Mouse (Mus musculus): ENCODE results near the gene Vasn. TPM values are rescaled to one million over a fixed set of nuclear protein-coding genes. Genes with fewer than 3 reads are reported as not detected.
A peak's percentile ranks its signal among the peaks of the same experiment; 100 is the strongest.

The Vasn gene
- polyA plus RNA-seq, 1 experiment from 2014 or later, result 3.6 TPM

DNA sequence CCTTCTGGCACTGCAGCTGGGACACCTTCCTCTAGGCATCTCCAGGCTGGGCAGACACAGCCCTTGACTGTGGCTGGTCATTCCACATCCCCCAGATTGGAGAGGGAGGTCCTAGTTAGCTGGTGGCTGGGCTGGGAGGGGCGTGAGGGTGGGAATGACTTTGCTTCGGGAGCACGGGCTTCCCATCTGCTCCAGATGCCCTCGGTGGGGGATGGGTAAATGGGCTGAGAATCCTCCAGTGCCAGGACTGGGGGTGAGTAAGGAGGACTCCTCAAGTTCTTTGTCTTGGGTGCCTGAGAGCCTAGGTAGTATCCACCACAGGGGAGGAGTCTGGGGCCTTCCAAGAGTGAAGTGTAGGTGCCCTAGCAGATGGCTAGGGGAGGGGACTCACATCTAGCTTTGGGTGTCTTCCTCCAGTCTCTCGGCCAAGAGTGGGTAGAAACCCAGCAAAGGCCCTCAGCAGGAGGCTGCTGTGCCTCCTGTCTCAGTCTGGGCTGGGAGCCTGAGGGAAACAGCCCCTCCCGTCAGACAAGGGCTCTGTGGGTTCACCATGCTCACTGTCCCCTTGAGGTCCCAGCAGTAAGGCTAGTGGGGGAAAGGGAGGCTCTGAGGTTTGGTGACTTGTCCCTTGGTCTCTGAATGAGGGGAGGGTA is 40.7 kb upstream of the Vasn start:
- H3K36me3 ChIP-seq, result no peaks in the 10 kb centered on the region
- no peak overlapping the region; the same call in 1 of the 2 replicates for H3K27ac ChIP-seq (replicated peaks)
- H3K4me2 ChIP-seq (replicated peaks), result no peak overlapping the region
- H3K9ac ChIP-seq (replicated peaks), result no peak overlapping the region
- H3K9me3 ChIP-seq, result no peaks in the 10 kb centered on the region
- 34% methylated on average over 6 of the region's 6 CpGs for WGBS
- H3K4me1 ChIP-seq, result peaks cover 60% of the 10 kb centered on the region
- H3K4me3 ChIP-seq, result no peak overlapping the region
- no peak for ATAC-seq (replicated peaks)
- no peaks in the 10 kb centered on the region for H3K27me3 ChIP-seq

DNA sequence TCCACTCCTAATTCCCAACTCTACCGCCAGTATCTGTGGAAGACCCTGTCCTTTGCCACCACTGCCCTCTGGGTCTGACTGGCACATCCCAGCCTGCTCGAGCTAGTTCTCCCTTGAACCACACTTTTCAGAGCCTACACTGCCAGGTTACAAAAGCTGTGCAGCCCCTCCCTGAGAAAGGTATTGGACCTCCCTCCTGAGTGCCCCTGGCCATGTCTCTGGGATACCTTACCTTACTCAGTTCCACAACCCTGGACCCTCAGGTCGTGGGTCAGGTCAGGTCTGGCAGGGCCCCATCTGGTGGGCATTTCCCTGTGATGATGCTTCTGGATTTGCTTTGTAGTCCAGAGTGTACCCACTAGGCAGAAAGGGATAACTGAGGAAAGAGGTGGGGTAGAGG is 40.1 kb upstream of the Vasn start:
- ATAC-seq (replicated peaks), result no peak
- Histone ChIP-seq H3K4me2 (replicated peaks) (no peak overlapping the region), H3K27ac (replicated peaks) (no peak overlapping the region), H3K4me1 (peaks cover 60% of the 10 kb centered on the region), H3K27me3 (no peaks in the 10 kb centered on the region), H3K36me3 (no peaks in the 10 kb centered on the region), H3K9me3 (no peaks in the 10 kb centered on the region), H3K4me3 (no peak overlapping the region), H3K9ac (replicated peaks) (no peak overlapping the region)
- WGBS, result 80% methylated on average over 3 of the region's 3 CpGs

DNA sequence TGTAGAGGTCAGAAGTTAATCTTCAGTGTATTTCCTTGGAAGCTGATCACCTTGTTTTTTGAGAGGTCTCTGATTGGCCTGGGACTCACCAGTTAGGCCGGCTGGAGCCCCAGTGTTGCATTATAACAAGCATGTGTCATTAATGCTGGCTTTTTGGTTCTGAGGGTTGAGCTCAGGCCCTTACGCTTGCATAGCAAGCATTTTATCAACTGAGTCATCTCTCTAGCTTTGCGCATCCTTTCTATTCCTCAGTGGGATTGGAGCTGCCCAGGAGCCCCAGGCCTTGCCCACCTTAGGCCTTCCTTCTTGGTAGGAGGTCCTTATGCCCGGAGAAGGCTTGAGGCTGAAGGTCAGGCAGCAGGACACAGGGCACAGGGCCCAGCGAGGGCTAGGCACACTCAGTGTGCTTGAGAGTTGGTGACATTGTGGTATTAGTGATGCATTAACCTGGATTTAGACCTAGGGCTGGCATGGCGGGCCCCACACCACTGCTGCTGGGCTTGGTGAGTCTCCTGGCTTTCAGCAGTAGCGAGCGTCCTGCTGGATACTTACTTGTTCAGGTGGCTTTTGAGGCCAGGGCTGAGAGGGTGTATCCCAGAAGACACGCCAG is 38.9 kb upstream of the Vasn start:
- no peak for ATAC-seq (replicated peaks)
- 87% methylated on average over 9 of the region's 9 CpGs for WGBS
- Histone ChIP-seq H3K9ac (replicated peaks) (no peak overlapping the region), H3K27me3 (no peaks in the 10 kb centered on the region), H3K4me2 (replicated peaks) (no peak overlapping the region), H3K27ac (replicated peaks) (no peak overlapping the region), H3K4me1 (peaks cover 61% of the 10 kb centered on the region), H3K36me3 (no peaks in the 10 kb centered on the region), H3K9me3 (no peaks in the 10 kb centered on the region), H3K4me3 (no peak overlapping the region)

DNA sequence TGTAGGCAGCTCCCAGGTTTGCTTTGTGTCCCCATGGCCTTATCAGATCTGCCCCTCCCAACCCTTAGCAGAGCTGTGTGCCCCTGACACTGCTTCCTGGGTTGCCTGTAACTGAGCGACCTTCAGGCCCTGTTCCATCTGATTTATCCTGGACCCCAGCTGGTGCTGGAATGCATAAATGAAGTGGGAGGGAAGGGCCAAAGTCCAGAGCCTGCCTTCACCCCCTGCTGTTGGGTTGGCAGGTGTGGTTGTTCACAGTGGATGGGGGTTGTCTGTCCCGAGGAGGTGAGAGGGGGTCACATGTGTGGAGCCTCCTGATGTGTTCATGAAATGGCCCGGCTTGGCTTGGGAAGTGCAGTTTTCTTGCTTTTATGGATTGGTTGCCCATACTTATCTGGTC is 37.6 kb upstream of the Vasn start:
- ATAC-seq (replicated peaks), result no peak
- H3K27me3 ChIP-seq, result no peaks in the 10 kb centered on the region
- H3K9me3 ChIP-seq, result no peaks in the 10 kb centered on the region
- H3K9ac ChIP-seq (replicated peaks), result no peak overlapping the region
- peaks cover 58% of the 10 kb centered on the region for H3K4me1 ChIP-seq
- H3K36me3 ChIP-seq, result no peaks in the 10 kb centered on the region
- no peak overlapping the region for H3K4me2 ChIP-seq (replicated peaks)
- WGBS, result 20% methylated on average over 3 of the region's 3 CpGs
- no peak overlapping the region for H3K4me3 ChIP-seq
- H3K27ac ChIP-seq (replicated peaks), result no peak overlapping the region

DNA sequence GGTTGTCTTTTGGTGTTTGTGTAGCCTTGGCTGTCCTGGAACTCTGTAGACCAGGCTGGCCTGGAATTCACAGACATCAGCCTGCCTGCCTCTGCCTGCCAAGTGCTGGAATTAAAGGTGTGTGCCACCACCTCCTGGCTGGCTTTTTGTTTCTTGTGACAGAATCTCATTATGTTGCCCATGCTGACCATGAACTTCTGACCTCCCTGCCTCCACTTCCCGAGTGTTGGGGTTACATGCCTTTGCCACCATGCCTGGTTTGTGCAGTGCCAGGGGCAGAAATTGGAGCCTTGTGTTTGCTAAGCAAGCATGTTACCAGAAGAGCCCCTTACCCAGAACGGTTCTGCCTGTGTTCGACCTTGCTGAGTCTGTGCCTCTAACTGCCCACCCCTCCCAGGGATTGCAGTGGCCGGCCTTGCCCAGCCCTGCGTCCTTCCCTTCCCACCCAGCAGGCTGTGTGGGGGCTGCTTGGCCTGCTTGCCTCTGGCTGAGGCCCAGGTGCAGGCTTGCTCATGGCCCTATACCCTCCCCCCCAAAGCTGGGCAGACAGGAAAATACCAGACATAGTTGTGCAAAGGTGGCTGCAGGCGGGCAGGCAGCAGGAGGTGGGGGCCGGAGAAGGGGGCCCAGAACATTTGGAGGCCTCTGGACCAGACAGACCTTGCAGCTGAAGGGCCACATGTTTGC is 36.8 kb upstream of the Vasn start:
- ATAC-seq (replicated peaks), result no peak
- no peak overlapping the region for H3K4me2 ChIP-seq (replicated peaks)
- H3K9ac ChIP-seq (replicated peaks), result no peak overlapping the region
- 43% methylated on average over 7 of the region's 7 CpGs for WGBS
- no peaks in the 10 kb centered on the region for H3K27me3 ChIP-seq
- H3K36me3 ChIP-seq, result no peaks in the 10 kb centered on the region
- peaks cover 55% of the 10 kb centered on the region for H3K4me1 ChIP-seq
- no peak overlapping the region for H3K4me3 ChIP-seq
- H3K9me3 ChIP-seq, result no peaks in the 10 kb centered on the region
- H3K27ac ChIP-seq (replicated peaks), result no peak overlapping the region

DNA sequence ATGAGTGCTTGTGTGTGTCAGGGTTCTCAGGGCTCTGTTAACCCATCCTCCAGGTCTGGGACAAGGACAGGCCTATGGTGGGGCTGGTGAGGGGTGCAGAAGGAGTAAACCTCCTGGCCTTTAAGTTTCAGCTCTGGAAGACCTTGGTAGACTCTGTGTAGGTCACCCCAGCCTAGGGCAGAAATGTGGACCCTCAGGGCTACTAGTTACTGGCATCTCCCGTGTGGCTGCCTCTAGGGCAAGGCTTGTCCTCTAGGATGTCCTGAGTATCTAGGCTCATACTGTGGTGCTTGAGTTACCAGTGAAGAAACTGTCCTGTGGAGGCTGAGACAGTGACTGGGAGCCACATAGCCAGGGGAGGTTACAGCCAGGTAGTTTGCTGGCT is 36.3 kb upstream of the Vasn start:
- Histone ChIP-seq H3K4me2 (replicated peaks) (no peak overlapping the region), H3K27ac (replicated peaks) (no peak overlapping the region), H3K4me1 (peaks cover 50% of the 10 kb centered on the region), H3K27me3 (no peaks in the 10 kb centered on the region), H3K36me3 (no peaks in the 10 kb centered on the region), H3K4me3 (no peak overlapping the region), H3K9ac (replicated peaks) (no peak overlapping the region), H3K9me3 (no peaks in the 10 kb centered on the region)
- WGBS, result 67% methylated on average over 1 of the region's 1 CpGs
- no peak for ATAC-seq (replicated peaks)

DNA sequence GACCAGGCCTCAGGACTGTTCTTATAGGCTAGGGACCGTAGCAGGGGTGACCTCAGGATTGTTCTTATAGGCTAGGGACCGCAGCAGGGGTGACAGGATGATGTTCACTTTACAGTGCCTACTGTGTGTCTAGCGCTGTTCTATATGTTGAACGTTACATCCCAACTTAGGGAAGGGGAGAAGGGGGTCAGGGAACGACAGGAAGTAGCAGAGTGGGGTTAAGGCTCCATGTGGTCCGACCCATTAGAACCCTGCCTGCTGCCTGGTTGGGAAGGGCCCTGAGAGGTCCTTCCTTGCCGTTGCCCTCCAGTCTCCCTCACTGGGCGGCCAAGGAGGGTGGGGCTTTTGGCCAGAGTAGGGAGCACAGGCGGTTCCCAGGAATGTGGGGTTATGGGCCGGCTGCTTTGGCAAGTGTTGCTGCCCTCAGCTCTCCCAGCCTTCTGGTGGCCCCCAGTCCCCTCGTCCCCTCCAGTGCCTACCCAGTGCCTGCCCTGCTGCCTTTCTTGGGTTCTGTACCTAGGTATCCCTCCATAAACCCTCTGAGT is 35.4 kb upstream of the Vasn start:
- 74% methylated on average over 11 of the region's 11 CpGs for WGBS
- no peak overlapping the region for H3K4me3 ChIP-seq
- no peak for ATAC-seq (replicated peaks)

DNA sequence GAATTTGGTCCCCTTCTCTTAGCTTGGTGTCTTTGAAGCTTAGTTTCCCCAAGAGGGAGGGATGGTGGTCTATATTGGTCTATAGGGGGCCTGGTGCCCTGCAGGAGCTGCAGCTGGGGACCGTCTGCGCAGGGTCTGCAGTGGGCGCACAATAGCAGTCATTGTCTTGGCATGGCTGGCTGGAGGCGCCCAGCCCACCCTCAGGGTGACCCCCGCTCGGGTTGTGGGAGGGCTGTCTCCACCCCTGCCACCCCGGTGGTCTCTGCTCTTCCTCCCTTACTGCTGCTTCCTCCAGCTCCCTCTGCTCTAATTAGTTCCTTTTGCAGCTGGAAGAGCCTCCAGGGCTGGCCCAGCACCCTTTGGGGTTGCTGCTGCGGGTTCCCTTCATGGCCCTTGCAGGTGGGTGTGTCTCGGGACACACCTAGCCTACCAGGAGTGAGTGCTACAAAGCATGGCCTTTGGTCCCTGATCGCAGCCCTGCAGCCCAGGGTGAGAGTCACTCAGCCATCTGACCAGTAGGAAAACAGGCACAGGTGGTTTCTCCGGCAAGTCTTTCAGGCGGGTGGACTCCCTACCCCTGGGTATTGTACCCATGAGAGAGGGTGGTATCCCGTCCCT is 34.1 kb upstream of the Vasn start:
- H3K27ac ChIP-seq (replicated peaks), result no peak overlapping the region
- H3K4me1 ChIP-seq, result peaks cover 38% of the 10 kb centered on the region
- H3K27me3 ChIP-seq, result no peaks in the 10 kb centered on the region
- H3K36me3 ChIP-seq, result peaks cover 5% of the 10 kb centered on the region; the same call in 1 of the 2 replicates
- 42% methylated on average over 13 of the region's 13 CpGs for WGBS
- H3K4me2 ChIP-seq (replicated peaks), result no peak overlapping the region
- no peaks in the 10 kb centered on the region for H3K9me3 ChIP-seq
- H3K9ac ChIP-seq (replicated peaks), result no peak overlapping the region
- H3K4me3 ChIP-seq, result no peak overlapping the region
- ATAC-seq (replicated peaks), result no peak

More for the DNA sequence above, 35.4 kb upstream of the Vasn start:
- H3K36me3 ChIP-seq, result no peaks in the 10 kb centered on the region
- H3K4me1 ChIP-seq, result peaks cover 41% of the 10 kb centered on the region
- no peaks in the 10 kb centered on the region for H3K9me3 ChIP-seq
- no peak overlapping the region for H3K9ac ChIP-seq (replicated peaks)
- no peak overlapping the region for H3K4me2 ChIP-seq (replicated peaks)
- H3K27ac ChIP-seq (replicated peaks), result no peak overlapping the region
- no peaks in the 10 kb centered on the region for H3K27me3 ChIP-seq

DNA sequence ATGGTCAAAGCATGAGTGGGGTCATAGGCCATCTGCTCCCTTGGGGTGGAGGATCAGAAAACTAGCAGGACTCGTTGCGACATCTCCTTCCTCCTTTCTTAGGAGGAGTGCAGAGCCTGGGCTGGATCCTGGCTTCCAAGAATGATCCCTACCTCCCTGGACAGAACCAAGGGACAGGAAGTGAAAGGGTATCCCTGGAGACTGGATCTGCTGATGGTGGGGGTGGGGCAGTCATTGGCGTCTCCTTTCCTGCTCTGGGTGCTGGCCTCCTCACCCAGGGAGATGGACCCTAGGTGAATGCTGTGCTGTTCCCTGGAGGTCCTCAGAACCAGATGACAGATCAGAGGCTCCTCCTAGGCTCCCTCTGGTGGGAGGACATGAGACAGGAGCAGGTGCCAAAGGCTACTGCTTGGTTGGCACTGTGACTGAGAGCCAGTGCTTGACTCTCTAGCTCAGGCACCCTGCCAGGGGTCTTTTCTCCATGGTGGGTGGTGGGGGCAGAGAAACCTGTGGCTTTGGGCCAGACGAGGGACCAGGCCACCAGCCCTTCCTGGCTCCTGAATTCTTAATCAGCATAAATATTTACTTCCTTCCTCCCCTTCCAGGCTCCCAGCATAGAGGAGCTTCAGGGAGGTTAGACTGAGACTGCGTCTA is 33.2 kb upstream of the Vasn start:
- Histone ChIP-seq H3K9me3 (no peaks in the 10 kb centered on the region), H3K4me2 (replicated peaks) (no peak overlapping the region), H3K9ac (replicated peaks) (no peak overlapping the region), H3K4me3 (no peak overlapping the region), H3K27me3 (no peaks in the 10 kb centered on the region), H3K27ac (replicated peaks) (no peak overlapping the region), H3K36me3 (peaks cover 10% of the 10 kb centered on the region), H3K4me1 (peaks cover 38% of the 10 kb centered on the region)
- WGBS, result 46% methylated on average over 5 of the region's 5 CpGs
- ATAC-seq (replicated peaks), result 0 out of 2 replicates have a peak, but pooled peaks have one; percentile 17

DNA sequence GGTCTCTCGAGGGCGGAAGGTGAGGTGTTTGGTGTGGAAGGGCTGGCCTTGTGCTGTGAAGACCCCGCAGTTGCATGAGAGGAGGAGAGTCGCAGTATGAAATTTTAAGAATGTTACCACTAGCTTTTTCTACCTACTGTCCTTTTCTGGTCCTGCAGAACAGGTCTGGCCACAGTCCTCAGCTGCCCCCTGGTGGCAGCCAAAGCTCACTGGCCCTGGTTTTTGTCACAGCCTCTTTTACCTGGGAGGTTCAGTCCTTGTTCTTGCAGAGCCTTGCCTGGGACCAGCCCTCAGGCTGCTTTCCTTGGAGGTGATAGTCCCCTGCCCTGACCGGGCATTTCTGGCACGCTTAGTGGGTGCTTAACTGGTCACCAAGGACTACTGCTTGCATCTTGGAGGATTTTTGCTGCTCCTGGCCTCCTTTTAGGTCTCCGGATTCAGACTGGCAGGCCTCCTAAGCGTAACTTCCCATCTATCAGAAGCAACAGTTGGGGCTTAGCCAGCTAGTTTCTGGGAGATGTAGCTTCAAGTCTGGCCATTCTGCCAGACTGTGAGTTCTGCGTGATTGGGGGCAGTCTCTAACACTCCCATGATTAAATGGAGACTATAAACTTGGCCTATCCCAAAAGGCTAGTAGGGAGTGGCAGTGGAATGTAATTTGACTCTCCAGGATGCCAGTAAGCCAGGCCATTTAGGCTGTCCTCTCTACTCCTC is 31.8 kb upstream of the Vasn start:
- Histone ChIP-seq H3K4me2 (replicated peaks) (no peak overlapping the region), H3K4me1 (peaks cover 28% of the 10 kb centered on the region), H3K27ac (replicated peaks) (no peak overlapping the region; the same call in 1 of the 2 replicates), H3K9me3 (no peaks in the 10 kb centered on the region), H3K36me3 (peaks cover 20% of the 10 kb centered on the region), H3K9ac (replicated peaks) (no peak overlapping the region), H3K27me3 (no peaks in the 10 kb centered on the region), H3K4me3 (no peak overlapping the region)
- 0 out of 2 replicates have a peak, but pooled peaks have one; percentile 42 for ATAC-seq (replicated peaks)
- 51% methylated on average over 9 of the region's 9 CpGs for WGBS

DNA sequence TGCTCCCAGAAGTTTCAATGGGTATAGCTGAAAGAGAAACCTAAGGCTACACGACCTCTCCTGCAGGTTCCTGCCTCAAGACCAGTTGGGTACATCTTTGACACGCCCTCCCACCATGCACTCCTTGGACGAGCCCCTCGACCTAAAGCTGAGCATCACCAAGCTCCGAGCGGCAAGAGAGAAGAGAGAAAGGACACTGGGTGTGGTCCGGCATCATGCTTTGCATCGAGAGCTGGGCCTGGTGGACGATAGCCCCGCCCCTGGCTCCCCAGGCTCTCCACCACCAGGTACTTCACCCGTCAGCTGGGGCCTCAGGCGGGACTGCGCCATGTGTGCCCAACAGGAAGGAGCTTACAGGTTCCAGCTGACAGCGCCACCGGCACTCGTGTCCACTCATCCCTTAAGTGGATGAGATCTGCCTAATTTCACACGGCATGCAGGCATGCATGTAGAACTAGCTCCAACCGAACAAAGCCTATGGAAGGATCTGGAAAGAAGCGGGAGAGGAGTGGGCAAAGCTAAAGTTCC is 31.1 kb upstream of the Vasn start:
- WGBS, result 87% methylated on average over 19 of the region's 19 CpGs
- no peak for ATAC-seq (replicated peaks)
- no peak overlapping the region for H3K27ac ChIP-seq (replicated peaks)
- H3K9me3 ChIP-seq, result no peaks in the 10 kb centered on the region
- no peak overlapping the region for H3K4me2 ChIP-seq (replicated peaks)
- H3K27me3 ChIP-seq, result no peaks in the 10 kb centered on the region
- no peak overlapping the region for H3K4me3 ChIP-seq
- H3K4me1 ChIP-seq, result peaks cover 25% of the 10 kb centered on the region
- H3K9ac ChIP-seq (replicated peaks), result no peak overlapping the region
- H3K36me3 ChIP-seq, result peaks cover 26% of the 10 kb centered on the region

Measured in forebrain, embryonic 15.5 days (tissue).